Mouse (Mus musculus) gastrocnemius, adult 2 months (tissue): ENCODE measurements around the gene Tph2. TPM values are rescaled to one million over a fixed set of nuclear protein-coding genes. Genes with fewer than 3 reads are reported as not detected.
A peak's percentile ranks its signal among the peaks of the same experiment; 100 is the strongest.
"Not testable (repeated sequence)": the region's sequence is repeated elsewhere in the genome, so short reads cannot be mapped to it uniquely, and the experiment has no call there.

Source experiments
- DNase-seq: peaks from one replicate; pipeline ENCODE4 v3.0.0; 2022
- H3K27ac ChIP-seq: fragments of 200-600 bp; 2 replicates; pipeline ENCODE4 v1.8.1; 2022; ENCODE audit warnings: mild to moderate bottlenecking
- H3K4me3 ChIP-seq: fragments of 200-600 bp; 2 replicates; pipeline ENCODE4 v1.8.1; 2022; ENCODE audit warnings: mild to moderate bottlenecking, moderate library complexity
- CTCF ChIP-seq: fragments of 200-600 bp; IDR thresholded peaks from 2 replicates; pipeline ENCODE4 v1.8.1; 2022; ENCODE audit warnings: antibody characterized with exemption, mild to moderate bottlenecking, moderate library complexity
- intact Hi-C: fragments of 180-260 bp; cut with DNase I; formaldehyde crosslinking; loops from one replicate; pipeline ENCODE4 v1.15.1; 2025
- long read RNA-seq, 2 experiments: library from polyadenylated mRNA; stranded (forward); transcript quantifications; one replicate each; pipeline ENCODE4 v2.0.0; 2021
- total RNA-seq, 2 experiments: library from RNA; stranded (reverse); gene quantifications; 2 replicates each; pipeline ENCODE4 v1.2.3; 2021

Gene Tph2
- total RNA-seq: not detected
- long read RNA-seq, experiment 1: 0 reads
- long read RNA-seq, experiment 2: 0 reads

DNA sequence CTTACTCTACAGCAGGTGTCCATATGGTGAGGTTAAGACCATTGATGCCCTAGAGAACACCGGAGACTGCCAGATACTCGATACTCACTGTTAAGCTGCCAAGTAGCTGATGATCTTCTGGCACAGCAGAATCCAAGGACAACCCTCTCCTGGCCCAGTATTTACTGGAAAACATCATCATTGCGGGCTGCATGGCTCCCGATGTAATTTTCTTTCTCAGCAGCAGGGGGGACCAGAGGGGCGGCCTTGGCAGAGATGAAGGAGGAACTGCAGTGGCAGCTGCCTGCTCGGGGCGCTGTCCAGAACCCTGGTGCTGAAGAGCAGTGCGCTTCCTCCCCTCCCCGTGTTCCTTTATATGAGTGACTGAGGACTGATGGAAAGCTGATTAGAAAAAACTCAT lies at the start of gene Tph2:
TSS of gene Tph2 (minus strand) at position 326 of the 400 bp plus-strand sequence.
- H3K27ac ChIP-seq: no peak within 1 kb of the TSS
- H3K4me3 ChIP-seq: no peak within 1 kb of the TSS
- peak; percentile 50 for DNase-seq
- intact Hi-C loops: no loop called here
- peak; percentile 53 for TF ChIP-seq CTCF

DNA sequence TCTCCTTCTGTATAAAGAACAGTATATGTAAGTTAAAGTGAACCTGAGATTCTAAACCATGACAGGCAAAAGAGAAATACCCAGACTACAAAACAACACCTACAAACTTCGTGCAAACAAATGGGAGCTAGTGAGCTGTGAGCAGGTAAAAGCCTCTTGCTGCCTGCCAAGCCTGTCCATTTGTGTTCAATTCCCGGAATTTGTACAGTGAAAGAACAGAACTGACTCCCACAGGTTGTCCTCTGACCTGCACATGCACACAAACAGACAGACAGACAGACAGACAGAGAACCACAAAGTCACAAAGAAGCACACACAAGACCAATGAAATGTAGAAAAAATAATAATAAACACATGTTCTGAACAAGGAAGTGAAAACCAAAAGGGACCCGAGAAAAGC lies 49.0 kb upstream of the Tph2 start:
- TF ChIP-seq CTCF: no peak
- no peak for DNase-seq
- Histone ChIP-seq H3K27ac (no peak overlapping the region), H3K4me3 (no peak overlapping the region)
- intact Hi-C loops: no loop called here

DNA sequence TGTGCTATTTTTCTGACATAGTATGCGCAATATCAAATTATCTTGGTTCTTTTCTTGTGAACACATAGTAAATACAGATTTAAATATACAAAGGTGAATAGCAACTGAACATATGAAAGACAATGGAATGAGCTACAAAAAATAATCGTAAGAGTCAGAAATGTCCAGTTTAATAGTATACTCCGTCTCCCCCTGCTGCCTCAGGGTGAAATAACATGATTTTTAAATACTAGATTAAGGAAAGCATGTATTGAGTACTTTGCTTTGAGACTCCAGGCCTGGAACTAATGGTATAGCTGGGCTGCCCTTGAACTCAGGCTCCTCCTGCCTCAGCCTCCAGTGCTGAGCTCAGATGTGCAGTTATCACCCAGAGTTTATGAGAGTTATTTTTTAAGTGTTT lies 47.7 kb upstream of the Tph2 start:
- Histone ChIP-seq H3K27ac (no peak overlapping the region), H3K4me3 (no peak overlapping the region)
- no peak for DNase-seq
- TF ChIP-seq CTCF: no peak
- intact Hi-C loops: no loop called here

DNA sequence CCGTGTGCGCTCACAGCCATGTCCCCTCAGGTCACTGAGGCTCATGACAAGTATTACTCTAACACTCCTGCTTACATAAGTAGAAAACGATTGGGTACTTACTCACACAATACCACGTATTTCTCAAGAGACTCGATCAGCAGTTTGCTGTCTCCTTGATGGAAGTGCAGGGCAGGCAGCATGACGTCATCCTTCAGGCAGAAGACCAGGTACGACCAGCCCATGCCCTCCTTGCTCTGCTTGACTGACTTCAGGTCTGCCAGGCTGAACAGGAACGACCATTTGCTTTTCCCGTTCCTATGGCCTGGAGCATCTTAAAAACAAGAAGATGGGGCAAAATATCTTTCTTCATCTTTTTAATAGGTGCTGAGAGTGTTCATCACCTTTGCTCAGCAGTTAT lies 44.2 kb upstream of the Tph2 start:
- H3K27ac ChIP-seq: no peak overlapping the region
- TF ChIP-seq CTCF: no peak
- DNase-seq: no peak

DNA sequence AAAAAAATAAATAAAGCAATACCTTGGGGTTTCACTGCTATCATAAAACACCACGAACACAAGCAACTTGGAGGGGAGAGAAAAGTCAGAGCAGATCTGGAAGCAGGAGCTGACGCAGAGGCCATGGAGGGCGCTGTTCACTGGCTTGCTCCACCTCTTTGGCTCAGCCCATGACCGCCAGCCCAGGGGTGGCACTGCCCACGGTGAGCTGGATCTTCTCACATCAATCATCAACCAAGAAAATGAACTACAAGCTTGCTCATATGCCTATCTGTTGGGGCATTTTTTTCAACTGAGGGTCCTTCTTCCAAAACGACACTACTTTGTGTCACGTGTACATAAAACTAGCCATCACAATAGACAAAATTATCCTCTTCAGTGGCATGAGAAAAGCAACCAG lies 41.8 kb upstream of the Tph2 start:
- H3K27ac ChIP-seq: no peak overlapping the region
- TF ChIP-seq CTCF: no peak
- intact Hi-C loops: no loop called here
- no peak for DNase-seq
- no peak overlapping the region for H3K4me3 ChIP-seq

More for the DNA sequence above, 44.2 kb upstream of the Tph2 start:
- no peak overlapping the region for H3K4me3 ChIP-seq
- intact Hi-C loops: no loop called here

DNA sequence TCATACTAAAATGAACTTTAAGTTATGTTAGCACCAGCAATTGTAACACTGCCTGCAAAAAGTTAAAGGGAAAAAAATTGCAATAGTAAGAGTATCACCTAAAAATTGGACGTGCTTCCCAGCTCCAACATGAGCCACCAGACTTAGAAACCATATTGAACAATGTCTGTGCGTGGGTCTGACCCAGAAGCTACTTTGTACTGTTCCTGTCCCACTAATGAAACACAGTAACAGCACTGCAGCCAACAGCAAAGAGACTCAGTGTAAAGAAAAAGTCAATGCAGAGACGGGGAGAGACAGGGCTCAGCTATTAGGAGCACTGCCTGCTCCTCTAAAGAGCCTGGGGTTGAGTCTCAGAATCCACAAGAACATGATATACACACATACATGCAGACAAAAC lies 39.0 kb upstream of the Tph2 start:
- no peak for TF ChIP-seq CTCF
- intact Hi-C loops: no loop called here
- no peak for DNase-seq

DNA sequence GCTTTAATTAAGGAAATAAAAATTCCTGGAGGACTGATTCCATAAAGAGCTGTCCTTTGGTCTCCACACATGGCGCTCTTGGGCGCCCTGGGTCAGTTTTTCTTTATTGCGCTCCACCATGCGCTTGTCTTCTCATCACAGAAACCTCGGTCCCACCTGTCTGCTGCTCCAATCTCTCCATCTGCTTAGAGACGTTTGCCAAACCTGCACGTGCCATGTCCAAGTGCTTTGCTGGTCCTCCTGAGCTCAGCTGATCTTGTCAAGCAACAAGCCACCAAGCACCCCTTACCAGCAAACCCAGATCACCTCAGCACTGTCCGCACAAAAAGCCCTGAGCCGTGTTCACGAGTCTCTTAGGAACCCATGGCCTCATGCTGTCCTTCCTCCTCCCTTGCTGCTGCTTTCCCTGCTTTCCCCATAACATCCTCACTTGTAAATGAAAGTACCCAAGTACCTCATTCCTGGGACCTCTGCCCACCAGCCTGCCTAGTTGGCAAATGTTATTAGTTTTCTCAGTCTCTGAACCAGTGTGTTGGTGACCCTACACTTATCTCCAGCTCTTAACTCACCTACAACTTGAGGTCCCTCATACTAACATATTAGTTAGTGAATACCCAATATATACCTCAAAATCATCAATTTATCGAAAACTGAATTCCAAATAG lies 28.2 kb upstream of the Tph2 start:
- H3K27ac ChIP-seq: no peak overlapping the region
- H3K4me3 ChIP-seq: no peak overlapping the region
- intact Hi-C loops: no loop called here
- DNase-seq: no peak
- TF ChIP-seq CTCF: no peak

More for the DNA sequence above, 39.0 kb upstream of the Tph2 start:
- H3K27ac ChIP-seq: no peak overlapping the region
- no peak overlapping the region for H3K4me3 ChIP-seq

DNA sequence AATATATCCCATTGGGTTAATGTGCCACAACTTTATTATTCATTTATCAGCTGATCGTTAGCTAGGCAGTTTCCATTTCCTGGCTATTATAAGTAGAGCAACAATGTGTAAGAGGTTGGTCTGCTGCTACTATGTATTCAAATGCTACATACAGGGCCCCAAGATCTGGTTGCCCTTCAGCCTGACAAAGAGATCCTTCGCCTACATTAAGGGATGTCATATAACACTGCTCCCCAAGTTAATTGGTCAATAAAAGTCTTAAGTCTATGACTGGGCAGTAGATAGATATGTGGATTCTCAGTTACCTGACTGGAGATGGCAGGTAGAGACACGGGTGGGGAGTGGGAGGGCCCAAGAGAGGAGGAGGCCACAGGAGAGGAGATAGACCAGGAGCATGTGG lies 21.0 kb upstream of the Tph2 start:
- no peak overlapping the region for H3K27ac ChIP-seq
- TF ChIP-seq CTCF: no peak
- no peak overlapping the region for H3K4me3 ChIP-seq
- DNase-seq: no peak
- intact Hi-C loops: no loop called here

DNA sequence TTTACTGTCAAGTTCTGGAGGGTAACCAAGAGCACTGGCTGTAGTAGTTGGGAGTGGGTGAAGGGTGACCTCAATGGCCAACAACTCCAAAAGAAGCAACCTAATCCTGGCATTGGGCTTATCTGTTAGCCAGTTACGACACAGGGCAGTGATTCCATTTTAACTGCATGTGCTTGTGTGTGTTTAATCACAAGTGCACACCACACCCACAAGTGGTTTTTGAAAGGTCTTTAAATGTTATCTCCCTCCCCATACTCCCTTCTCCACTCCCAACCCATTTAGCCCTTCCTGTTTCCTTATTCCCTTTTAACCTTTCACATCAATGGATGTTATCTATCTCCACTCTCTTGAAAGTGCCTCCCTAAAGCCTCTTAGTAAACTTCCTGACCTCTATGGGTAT lies 20.5 kb upstream of the Tph2 start:
- H3K4me3 ChIP-seq: no peak overlapping the region
- no peak for DNase-seq
- intact Hi-C loops: no loop called here
- no peak overlapping the region for H3K27ac ChIP-seq
- no peak for TF ChIP-seq CTCF

DNA sequence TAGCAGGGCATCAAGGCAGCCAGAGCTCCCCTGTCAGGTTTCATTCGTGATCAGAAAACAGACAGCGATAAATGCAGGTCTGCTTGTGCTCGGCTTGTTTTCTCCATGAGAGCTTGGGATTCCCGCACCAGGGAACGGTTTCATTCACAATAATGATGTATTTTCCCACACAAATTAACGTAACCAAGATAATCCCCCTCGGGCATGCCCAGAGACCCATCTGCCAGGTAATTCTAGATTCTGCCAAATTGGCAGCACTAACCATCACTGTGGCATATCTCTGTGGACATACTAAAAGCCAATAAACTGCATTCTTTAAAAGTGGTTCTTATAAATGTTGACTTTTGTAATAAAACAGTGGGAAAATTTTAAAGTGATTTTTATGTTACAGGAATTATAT lies 6.4 kb upstream of the Tph2 start:
- TF ChIP-seq CTCF: no peak
- H3K27ac ChIP-seq: no peak overlapping the region
- DNase-seq: no peak
- intact Hi-C loops: no loop called here
- no peak overlapping the region for H3K4me3 ChIP-seq

DNA sequence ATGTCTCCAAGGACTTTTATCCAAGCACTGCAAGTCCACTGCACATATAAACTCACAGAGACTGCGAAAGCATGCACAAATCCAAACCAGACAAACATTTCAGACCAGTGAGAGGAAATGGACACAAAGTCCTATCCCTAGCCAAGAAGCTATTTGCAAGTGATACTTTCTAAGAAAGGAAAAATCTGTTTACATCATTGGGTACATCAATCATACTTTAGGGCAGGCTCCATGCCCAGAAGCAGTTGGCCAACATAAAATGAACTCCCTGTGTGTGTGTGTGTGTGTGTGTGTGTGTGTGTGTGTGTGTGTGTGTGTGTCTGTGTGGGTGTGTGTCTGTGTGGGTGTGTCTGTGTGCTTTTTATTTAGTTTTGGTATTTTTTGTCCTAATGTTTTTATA lies 2.6 kb upstream of the Tph2 start:
- H3K27ac ChIP-seq: no peak overlapping the region
- intact Hi-C loops: no loop called here
- no peak overlapping the region for H3K4me3 ChIP-seq
- no peak for TF ChIP-seq CTCF
- DNase-seq: no peak

DNA sequence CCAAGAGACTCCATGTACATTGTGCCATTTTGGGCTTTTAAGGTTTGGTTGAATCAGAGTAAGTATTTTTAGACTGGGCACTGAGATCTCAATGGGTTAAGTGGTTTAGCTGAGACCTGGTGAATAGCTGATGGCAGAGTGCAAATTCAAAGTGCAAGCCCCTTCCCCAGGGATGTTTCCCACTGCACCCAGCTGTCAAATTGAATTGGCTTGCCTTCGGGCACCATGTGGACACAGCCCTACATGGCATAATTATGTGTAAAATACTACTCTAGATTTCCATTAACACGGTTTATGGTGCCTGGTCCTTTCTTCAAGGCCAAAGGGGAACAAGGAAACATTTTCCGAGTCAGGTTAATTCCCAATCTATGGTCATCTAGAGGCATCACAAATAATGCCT lies 3.8 kb downstream of the Tph2 start:
- DNase-seq: no peak
- TF ChIP-seq CTCF: no peak
- H3K4me3 ChIP-seq: no peak overlapping the region
- intact Hi-C loops: no loop called here
- no peak overlapping the region for H3K27ac ChIP-seq

DNA sequence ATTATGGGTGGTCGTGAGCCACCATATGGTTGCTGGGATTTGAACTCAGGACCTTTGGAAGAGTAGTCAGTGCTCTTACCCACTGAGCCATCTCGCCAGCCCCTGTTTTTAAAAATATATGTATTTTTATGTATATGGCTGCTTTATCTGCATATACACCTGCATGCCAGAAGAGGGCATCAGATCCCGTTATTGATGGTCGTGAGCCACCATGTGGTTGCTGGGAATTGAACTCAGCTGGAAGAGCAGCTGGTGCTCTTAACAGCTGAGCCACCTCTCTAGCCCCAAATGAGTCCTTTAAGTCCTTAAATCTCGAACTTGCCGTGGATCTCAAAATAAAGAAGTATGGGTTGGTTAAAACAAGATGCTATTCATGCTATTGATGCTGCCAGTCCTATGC lies 6.8 kb downstream of the Tph2 start:
- DNase-seq, H3K27ac ChIP-seq, H3K4me3 ChIP-seq, intact Hi-C loops: not testable (repeated sequence)

DNA sequence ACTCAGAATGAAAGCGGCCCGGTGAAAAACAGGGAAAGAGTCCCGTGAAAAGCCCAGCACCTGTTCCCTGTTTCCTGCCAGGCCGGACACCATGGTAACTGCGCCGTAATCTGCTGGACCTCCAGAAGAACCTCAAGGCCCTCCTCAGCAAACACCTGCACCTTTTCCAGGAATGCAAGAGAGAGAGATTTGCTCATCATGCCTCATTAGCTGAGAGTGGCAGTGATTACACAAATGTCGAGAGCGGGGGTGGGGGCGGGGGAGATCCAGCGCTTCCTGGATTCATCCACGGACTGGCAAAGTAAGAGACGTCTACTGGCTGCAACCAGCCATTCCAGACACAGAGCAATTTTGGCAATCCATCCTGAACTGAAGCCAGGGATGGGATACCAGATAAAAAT lies 9.2 kb downstream of the Tph2 start:
- TF ChIP-seq CTCF: no peak
- DNase-seq: no peak
- intact Hi-C loops: no loop called here

More for the DNA sequence above, 9.2 kb downstream of the Tph2 start:
- Histone ChIP-seq H3K4me3 (no peak overlapping the region), H3K27ac (no peak overlapping the region)
